Mouse (Mus musculus) heart, adult 9 months (tissue): ENCODE measurements around the gene Cryga.
A peak's percentile ranks its signal among the peaks of the same experiment; 100 is the strongest.

ENCODE experiments used
- DNase-seq, 2 experiments: peaks; one replicate each; pipeline ENCODE4 v3.0.0; 2022; ENCODE audit warnings: low spot score in 2 of 2

Cryga gene

DNA sequence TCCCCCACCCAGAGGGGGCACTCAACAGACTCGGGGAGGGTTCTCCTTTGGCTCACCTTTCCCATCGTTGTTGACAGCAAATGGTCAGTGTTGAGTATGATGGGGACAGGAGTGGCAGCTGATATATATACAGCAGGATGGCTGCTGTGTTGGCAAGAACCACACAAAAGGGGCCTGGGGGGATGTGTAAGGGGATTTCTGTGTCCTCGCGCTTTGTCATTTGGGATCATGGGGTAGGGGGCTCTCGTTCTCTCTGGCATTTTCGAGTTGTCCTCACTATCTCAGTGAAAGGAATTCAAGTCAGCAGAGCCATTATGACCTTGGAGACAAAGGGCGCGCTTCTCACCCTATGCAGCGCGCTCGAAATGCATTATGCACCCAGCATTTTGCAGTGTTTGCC lies at the start of gene Cryga:
Cryga (minus strand) TSS at position 101 of the 400 bp plus-strand sequence.
- no peak for DNase-seq

DNA sequence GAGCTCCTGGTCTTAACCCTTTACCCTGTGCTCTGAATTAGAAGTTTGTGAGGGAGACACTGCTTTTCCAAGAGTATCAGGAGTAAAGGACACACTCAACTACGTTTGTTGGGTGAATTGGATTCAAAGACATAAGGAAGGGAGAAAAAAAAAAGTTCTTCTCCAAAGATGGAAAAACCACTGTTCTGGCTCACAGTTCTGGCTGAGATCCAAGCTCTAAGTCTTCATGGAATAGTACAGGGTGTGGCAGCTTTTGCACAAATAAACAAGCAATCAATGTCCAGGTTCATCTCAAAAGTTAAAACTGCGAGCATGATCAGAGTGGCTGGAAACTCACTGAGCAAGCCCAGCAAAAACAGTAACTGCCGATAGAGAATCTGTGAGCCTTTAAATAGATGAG lies 44.8 kb upstream of the Cryga start:
- DNase-seq: no peak

DNA sequence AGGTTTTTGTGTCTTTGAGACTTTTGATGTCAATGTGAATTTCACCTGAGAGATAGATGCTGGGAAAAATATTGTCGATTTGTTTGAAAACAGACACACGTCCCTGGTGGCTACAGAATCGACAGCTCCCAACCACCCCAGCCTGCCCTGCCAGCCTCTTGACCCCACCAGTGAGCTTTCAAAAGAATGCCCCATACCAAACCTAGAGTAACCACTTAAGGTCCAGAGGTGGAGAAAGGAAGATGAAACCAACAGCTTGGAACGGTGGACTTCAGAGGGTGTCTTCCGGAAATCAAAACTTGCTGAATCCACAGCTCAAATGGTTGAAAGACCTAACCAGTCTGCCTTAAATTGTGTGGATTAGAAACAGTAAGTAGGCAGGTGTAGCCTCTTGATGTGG lies 44.2 kb upstream of the Cryga start:
- DNase-seq: no peak

- DNase-seq: no peak
Observed at GRCm38 (mm10) chr1:65146601-65147000, 43.4 kb upstream of the Cryga start.

DNA sequence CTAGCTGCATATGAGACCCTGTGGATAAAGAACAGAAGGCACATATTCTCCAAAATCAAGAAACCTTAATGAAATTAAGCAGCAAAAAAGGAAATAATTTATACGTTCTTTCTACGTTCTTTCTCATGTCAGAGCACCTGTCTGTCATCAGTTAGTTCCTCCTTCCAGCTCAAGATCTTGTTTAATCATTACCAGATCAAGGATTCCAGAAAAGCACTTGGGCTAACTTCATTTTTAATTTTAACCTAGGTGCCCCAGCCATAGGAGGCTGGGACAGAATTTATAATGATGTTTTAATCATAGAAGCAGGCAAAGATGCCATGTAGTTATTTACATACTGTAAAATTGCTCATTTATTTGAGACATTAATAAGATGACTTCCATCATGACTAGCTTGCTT lies 41.6 kb upstream of the Cryga start:
- DNase-seq: no peak

DNA sequence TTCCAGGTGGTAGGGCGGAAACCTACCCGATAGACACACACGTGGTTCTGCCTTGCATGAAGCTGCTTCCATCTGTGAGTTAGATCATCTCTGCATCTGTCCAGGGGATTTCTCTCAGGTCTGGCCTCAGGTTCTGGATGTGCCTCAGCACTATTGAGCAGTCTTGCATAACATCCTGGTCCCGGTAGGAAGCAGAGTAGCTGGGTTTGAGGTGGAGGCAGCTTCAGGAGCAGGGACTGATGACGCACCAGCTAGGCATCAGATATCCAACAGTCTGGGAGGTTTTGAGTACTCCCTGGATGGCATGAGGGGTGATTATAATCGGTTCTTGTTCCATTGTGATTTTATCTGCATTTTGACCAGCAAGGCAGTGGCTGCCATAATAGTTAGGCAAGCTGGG lies 34.4 kb upstream of the Cryga start:
- no peak for DNase-seq

DNA sequence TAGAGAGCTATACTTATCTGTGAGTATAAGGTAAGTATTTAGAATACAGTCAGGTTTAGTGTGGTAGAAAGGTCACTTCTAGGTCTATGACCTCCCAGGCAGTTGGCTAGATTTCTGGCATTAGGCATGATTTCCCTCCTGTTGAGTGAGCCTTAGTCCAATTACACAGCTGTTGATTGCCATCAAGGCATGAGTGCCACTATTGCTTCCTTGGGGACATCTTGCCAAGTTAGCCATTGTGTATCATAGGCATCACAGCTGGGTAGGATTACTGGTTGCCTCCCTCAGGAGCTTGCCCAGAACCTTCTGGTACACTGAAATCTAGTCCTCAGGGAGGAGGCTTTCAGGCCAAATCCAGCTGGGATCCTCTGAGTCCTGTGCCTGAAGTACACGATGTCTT lies 29.7 kb upstream of the Cryga start:
- no peak for DNase-seq

GRCm38 (mm10) chr1:65131671-65132070 lies 28.5 kb upstream of the Cryga start:
- no peak for DNase-seq

DNA sequence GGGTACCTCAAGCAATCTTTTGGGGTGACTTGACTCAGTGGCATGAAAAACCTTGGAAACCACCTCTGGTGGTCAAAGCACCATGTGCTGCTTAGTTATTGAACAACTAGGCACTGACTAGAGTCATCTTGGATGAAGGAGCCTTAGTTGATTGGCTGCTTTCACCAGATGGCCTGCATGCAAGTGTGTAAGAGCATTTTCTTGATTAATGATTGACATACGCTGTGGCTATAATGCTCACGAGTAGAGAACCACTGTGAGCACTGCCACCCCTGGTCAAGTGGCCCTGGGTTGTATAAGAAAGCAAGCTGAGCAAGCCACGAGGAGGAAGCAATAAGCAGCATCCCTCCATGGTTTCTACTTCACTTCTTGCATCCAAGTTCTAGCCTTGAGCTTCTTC lies 27.1 kb upstream of the Cryga start:
- DNase-seq: no peak

- DNase-seq: no peak
Observed at GRCm38 (mm10) chr1:65129634-65130180, 26.5 kb upstream of the Cryga start.

GRCm38 (mm10) chr1:65122574-65123372 lies 19.6 kb upstream of the Cryga start, which contains the start of gene D630023F18Rik:
Gene D630023F18Rik, minus strand, starts transcription at chr1:65123214.
- DNase-seq: no peak

GRCm38 (mm10) chr1:65119438-65119837 lies 16.3 kb upstream of the Cryga start, which contains the start of gene Gm28845:
Gene Gm28845, minus strand, starts transcription at chr1:65119558.
- DNase-seq: no peak

GRCm38 (mm10) chr1:65118150-65118913 lies 15.2 kb upstream of the Cryga start:
- DNase-seq: no peak

DNA sequence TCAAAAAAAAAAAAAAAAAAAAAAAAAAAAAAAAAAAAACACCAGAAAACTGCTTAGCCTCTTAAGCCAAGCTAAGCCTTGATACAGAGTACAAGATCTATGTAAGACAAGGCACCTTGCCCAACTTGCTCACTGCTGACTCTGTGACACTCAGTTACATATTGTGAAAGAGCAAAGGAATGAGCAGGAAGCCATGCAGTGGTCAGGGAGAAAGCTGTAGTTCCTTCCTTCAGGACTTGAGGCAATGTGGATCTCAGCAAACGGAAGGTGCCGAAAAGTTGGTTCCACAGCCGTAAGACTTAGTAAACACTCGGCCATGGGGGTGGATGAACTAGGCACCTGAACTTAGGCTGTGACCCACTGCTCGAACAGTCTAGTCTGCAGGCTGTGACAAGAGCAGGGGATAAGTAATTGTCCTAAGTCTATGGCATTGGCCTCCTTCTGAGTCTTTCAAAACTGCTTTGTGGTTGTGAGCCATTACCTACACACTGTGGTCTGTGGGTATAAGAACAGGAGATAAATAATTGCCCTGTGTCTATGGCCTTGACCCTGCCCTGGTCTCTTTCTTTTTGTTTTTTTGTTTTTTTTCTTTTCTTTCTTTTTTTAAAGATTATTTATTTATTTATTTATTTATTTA lies 10.5 kb upstream of the Cryga start:
- no peak for DNase-seq

GRCm38 (mm10) chr1:65112807-65113196 lies 9.6 kb upstream of the Cryga start:
- DNase-seq: peak; percentile 11 to 15

GRCm38 (mm10) chr1:65112031-65112806 lies 9.0 kb upstream of the Cryga start:
- DNase-seq: peak; percentile 36 to 75

DNA sequence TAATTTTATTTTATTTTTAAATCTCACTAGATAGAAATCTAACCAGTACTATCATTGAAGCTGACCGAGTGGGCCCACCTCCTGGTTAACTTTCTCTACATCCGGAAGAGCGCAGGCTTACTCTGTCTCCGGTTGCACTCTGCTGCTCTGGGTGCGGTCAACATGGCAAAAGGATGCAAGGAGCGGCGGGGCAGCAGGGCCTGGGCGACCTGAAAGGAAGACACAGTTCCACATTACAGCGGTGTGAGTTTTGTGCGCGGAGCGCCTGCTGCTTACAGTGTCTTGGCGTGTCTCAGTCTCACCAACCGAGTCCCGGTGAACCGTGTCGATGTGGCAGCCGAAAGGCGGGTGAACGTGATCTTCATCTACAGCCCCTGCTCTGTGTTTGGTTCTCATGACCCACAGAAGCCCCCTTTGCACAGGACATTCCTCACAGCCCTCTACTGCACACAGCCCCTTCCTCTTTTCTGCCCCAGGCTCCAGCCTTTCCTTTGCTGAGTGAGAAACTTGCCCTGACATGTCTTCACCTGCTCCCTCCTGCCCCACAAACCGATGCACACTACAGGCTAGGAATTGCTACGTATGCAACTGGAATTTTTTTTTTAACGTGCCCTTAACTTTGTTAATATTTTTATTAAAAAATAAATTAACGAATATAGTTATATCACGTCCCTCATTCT lies 6.7 kb upstream of the Cryga start:
- DNase-seq: no peak

DNA sequence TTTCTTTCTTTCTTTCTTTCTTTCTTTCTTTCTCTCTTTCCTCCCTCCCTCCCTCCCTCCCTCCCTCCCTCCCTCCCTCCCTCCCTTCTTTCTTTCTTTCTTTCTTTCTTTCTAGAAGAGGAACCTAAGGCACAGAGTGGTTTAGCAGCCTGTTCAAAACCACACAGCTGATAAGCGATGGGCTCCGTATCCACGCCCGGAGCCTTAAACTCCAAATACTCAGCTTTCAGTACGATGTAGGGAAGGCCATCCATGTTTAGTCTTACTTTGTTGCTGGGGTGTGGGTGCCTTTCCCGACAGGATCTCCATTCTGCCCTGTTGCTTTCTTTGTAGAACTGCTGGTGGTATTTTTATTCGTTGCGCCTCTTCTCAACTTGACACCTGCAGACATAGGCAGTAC lies 6.0 kb upstream of the Cryga start:
- DNase-seq: no peak

- no peak for DNase-seq
Observed at GRCm38 (mm10) chr1:65107654-65108279, 4.6 kb upstream of the Cryga start.

DNA sequence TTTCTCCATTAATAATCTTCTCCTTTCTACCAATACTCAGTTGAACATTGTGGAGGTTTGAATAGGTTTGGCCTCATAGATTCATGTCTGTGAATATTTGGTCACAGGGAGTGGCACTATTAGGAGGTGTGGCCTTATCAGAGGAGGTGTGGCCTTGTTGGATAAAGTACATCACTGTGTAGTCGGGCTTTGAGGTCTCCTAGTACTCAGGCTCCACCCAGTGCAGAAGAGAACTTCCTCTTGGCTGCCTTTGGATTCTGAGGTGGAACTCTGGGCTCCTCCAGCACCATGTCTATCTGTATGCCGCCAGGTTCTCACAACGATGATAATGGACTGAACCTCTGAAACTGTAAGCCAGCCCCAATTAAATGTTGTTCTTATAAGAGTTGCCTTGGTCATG lies 6.2 kb downstream of the Cryga start:
- no peak for DNase-seq
